Mouse (Mus musculus) embryonic fibroblast, embryonic 13.5 days (primary cell): Measurements from ENCODE around the gene Piwil4. TPM values are rescaled to one million over a fixed set of nuclear protein-coding genes. Genes with fewer than 3 reads are reported as not detected.
A peak's percentile ranks its signal among the peaks of the same experiment; 100 is the strongest.

Experiments used
- H3K27ac ChIP-seq: 2 replicates; pipeline ENCODE4 v1.5.1; 2012; ENCODE audit warnings: low read length, control low read depth, inconsistent platforms; ENCODE audit not compliant: insufficient read depth
- H3K4me1 ChIP-seq: 2 replicates; pipeline ENCODE4 v1.6.1; 2011; ENCODE audit warnings: low read length; ENCODE audit not compliant: control insufficient read depth, insufficient read depth
- H3K4me3 ChIP-seq: 2 replicates; pipeline ENCODE4 v1.5.1; 2011; ENCODE audit warnings: mild to moderate bottlenecking, control low read depth, low read length; ENCODE audit not compliant: insufficient read depth
- CTCF ChIP-seq: IDR thresholded peaks from 2 replicates; pipeline ENCODE4 v1.5.1; 2011; ENCODE audit warnings: mild to moderate bottlenecking, control low read depth, low read length, moderate library complexity, borderline replicate concordance; ENCODE audit not compliant: insufficient read depth
- POLR2A ChIP-seq: IDR thresholded peaks from 2 replicates; pipeline ENCODE4 v1.6.1; 2011; ENCODE audit warnings: low read depth, mild to moderate bottlenecking, control low read depth, low read length, moderate library complexity
- polyA plus RNA-seq: library from polyadenylated mRNA; stranded (reverse); fragments of >200 nt; gene quantifications from 2 replicates; pipeline ENCODE4 v1.2.4, GENCODE M21; 2011; ENCODE audit warnings: low read depth; ENCODE audit not compliant: missing spikeins, insufficient read length

Piwil4 gene
- polyA plus RNA-seq, 1 experiment: not detected

- H3K4me3 ChIP-seq: no peak overlapping the region
- TF ChIP-seq POLR2A (no peak), CTCF (no peak)
- peaks cover 10% of the 10 kb centered on the region for H3K4me1 ChIP-seq
- no peak overlapping the region for H3K27ac ChIP-seq
These were observed 18.7 kb upstream of the Piwil4 start for GRCm38 (mm10) chr9:14759261-14759660.

- peaks cover 10% of the 10 kb centered on the region for H3K4me1 ChIP-seq
- TF ChIP-seq CTCF (no peak), POLR2A (no peak)
- no peak overlapping the region for H3K4me3 ChIP-seq
- H3K27ac ChIP-seq: no peak overlapping the region
These were observed 18.1 kb upstream of the Piwil4 start for GRCm38 (mm10) chr9:14758590-14758989.

DNA sequence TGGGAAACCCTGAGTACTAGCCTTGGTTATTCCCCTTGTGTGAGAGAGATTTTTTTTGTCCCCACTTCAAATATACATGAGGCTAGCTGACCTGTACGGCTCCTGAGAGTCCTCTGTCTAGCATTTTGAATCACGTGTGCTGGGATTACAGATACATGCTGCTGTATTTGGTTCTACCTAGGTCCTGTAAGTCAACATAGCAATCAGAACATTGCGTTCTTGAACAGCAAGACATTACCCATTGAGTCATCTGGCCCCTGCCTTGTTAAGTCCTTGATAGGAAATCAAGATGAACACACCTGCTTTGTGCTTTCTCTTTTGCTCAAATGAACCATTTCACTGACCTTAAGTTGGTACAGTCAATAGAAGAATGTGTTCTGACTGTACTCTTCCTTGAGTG lies 13.9 kb upstream of the Piwil4 start:
- TF ChIP-seq CTCF (no peak), POLR2A (no peak)
- Histone ChIP-seq H3K4me3 (no peak overlapping the region), H3K27ac (no peak overlapping the region), H3K4me1 (peaks cover 3% of the 10 kb centered on the region; the same call in 1 of the 2 replicates)

DNA sequence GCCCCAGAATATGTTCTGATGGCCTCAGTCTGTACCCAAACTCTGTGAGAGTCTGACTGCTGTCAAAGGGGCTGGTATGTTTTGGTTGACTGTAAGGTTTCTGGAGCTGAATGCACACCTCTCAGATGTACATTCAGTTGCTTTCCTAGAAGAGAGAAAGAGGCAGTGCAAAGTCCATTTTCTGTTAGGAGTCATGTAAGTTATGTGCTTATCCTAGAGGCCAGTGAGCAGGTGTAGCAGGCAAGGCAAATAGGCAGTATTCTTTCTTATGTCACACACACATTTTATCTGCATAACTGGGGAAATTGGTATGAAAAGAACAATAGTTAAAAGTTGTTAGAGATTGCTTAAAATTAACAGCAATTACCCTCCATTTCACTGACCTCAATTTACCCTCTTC lies 13.4 kb upstream of the Piwil4 start:
- H3K4me1 ChIP-seq: no peaks in the 10 kb centered on the region; the same call in 1 of the 2 replicates
- H3K4me3 ChIP-seq: no peak overlapping the region
- no peak overlapping the region for H3K27ac ChIP-seq
- TF ChIP-seq CTCF: no peak
- no peak for TF ChIP-seq POLR2A

DNA sequence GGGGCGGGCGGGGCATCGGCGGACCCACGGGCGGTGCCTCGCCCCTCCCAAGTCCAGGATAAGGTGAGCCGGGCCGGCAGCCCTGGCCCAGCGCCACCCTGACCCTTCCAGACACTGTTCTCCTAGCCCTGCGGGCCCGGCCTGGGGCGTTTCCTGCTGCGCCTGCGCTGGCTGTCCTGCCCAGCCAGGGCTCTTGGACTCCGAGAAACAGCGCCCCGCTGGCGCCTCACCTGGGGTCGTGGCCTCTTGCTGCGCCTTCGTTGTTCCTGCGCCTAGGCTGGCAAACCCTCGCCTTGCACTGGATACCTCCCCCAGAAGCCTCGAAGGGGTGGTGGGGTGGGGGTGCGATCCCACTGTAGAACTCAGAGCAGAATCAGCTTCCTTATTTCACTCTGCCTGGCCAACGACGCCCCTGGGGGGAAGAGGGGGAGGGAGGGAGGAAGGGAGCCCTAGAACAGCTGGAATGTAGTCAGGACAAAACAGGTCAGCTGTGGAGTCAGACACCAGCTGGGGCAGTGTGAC lies 11.5 kb upstream of the Piwil4 start, which contains the start of gene Fut4:
Gene Fut4 (minus strand): TSS at position 393 of the 522 bp plus-strand sequence.
- peak; percentile 31; the same call in 1 of the 2 replicates for TF ChIP-seq POLR2A
- TF ChIP-seq CTCF: no peak
- no peak within 1 kb of the TSS for H3K27ac ChIP-seq
- peak within 1 kb of the TSS; percentile 13 for H3K4me3 ChIP-seq
- no peaks in the 10 kb centered on the region; the same call in 1 of the 2 replicates for H3K4me1 ChIP-seq

DNA sequence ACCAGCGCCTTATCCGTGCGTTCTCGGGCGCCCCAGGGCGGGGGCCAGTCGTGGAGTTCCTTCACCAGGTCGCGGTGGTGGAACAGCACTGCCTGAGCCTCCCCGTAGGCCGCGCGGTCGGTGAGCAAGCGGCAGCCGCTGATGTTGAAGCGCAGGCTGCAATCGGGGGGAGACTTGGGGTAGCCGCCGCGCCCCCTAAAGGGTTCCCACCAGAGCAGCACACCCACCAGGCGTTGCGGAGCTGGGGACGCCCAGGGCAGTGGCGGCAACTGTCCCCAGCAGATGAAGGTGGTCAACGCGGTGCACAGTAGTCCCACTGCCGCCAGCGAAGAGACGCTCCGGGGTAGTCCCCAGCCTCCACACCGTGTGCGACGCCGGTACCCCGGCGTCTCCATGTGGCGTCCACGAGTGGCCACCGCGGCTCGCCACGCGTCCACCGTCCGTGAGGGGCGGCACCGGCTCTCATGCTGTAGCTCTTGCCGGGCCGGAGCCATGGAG lies 11.0 kb upstream of the Piwil4 start:
- peak overlapping the region; percentile 13 for H3K4me3 ChIP-seq
- no peak overlapping the region for H3K27ac ChIP-seq
- no peak for TF ChIP-seq CTCF
- TF ChIP-seq POLR2A: no peak
- H3K4me1 ChIP-seq: no peaks in the 10 kb centered on the region; the same call in 1 of the 2 replicates

DNA sequence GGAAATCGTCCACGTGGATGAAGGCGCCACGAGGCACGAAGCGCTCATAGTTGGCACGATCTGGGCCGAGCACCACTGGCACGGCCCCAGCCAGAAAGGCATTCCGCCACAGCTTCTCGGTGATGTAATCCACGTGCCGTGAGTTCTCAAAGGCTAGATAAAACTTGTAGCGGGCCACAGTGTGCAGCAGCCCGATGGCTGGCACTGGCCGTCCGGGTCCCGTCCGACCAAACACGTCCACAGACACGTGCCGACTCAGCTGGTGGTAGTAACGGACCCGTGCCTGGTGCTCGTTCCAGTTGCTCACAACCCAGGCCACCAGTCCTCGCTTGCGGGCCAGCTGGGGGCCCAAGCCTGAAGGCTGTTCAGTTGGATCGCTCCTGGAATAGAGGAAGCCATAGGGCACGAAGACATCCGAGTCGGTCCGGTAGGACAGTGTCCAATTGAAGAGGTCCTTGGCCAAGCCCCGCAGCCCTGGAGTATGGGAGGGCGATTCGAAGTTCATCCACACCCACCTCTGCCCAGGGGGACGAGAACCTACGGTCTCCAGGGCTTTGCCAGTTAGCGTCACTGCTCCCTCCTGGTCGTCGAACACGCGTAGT lies 10.5 kb upstream of the Piwil4 start:
- Histone ChIP-seq H3K27ac (no peak overlapping the region), H3K4me3 (peak overlapping the region; percentile 13), H3K4me1 (no peaks in the 10 kb centered on the region; the same call in 1 of the 2 replicates)
- TF ChIP-seq CTCF (no peak), POLR2A (no peak)

DNA sequence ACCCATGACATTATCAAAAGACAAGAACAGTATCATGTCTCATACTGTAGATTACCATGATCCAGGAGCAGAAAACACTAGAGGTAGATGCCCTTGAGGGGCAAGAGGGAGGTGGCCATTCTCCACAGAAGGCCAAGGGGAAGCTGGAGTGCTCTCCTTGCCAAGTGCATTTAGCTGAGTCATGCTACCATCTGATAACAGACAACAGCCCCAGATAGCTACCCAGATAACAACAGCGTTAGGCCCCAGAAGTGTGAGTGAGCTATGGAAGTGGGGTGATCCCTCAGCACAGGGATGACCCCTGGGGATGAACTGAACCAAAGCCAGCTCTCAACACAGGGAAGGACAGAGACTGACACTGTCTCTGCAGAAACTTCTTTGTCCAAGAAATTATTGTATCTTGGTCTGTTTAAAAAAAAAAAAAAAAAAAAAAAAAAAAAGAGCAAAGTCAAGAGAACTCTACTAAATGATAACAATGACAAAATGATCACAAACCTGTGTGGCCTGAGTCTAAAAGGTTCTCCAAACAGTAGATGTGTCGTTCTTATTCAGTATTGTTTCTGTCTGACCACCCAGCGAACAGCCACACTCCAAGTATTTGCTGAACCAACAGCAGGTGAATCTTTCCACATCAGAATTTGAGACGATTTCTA lies 909 bp downstream of the Piwil4 start:
- Histone ChIP-seq H3K4me1 (no peaks in the 10 kb centered on the region), H3K27ac (no peak overlapping the region), H3K4me3 (no peak overlapping the region)
- TF ChIP-seq CTCF (no peak), POLR2A (no peak)

DNA sequence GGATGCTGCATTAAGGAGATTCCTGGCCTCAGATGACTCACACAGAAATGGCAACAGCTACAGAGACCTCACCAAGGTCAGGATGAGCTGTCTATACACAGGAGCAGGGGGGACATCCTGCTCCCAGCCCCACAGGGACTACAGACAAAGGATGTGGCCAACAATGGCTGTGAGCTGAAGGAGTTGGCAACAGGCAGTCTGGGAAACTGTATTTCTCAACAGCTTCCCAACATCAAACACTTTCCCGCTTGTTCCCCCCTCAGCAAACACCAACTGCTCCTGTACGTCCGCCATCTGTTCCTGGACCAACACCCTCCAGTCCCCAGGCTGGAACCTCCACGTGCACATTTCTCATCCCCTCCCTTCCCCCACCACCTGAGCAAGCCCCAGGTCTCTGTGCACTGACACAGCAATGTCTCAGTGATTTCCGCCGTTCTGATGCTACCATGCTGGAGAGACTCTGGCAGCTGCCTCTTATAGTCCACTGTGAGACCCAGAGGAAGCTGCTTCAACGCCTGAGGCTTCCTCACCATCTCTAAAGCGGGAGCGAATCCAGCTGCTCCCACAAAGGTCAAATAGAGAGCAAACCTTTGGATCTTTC lies 9.5 kb downstream of the Piwil4 start:
- peaks cover 4% of the 10 kb centered on the region; the same call in 1 of the 2 replicates for H3K4me1 ChIP-seq
- no peak overlapping the region for H3K27ac ChIP-seq
- no peak overlapping the region for H3K4me3 ChIP-seq
- no peak for TF ChIP-seq CTCF
- no peak for TF ChIP-seq POLR2A

DNA sequence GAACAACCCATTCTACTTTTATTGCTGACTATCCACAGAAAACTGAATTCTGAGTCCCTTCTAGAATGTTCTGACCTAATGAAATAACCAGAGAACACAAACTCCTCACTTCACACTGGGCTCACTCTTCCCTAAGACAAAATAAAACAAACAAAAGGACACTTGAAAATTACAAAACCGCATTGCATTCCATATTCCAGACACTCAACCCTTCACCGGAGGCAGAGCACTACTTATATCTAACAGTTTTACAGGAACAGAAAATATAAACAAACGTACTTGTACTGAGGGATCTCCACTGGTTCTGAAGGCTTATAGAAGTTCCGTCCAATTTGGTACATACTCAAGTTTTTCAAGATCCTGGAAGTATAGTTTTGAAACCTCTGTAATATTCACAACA lies 12.2 kb downstream of the Piwil4 start:
- TF ChIP-seq CTCF (no peak), POLR2A (no peak)
- Histone ChIP-seq H3K27ac (no peak overlapping the region), H3K4me1 (peaks cover 4% of the 10 kb centered on the region; the same call in 1 of the 2 replicates), H3K4me3 (no peak overlapping the region)
